10 mouse cellular contexts compared by ENCODE assay signal in genomic region chrX:162717837-162718236, GRCm38 (mm10). TPM values are rescaled to one million over a fixed set of nuclear protein-coding genes. Genes with fewer than 3 reads are reported as not detected.
DNase-seq lines count a peak whose midpoint lies in the region; ATAC-seq and TF ChIP-seq lines count a peak whose summit lies in the region.
"Had no signal": no experiment of that assay in that cellular context is flagged by ENCODE, and none has a peak within 500 bp of the region (broad histone marks: within the 10 kb centered on the region; RNA-seq: fewer than 3 reads in every experiment).

No protein-coding gene starts in this region.

- no peak for TF ChIP-seq EP300 in lung, postnatal 0 days (IDR thresholded peaks at IDR 0.05)

- no peak overlapping the region for H3K27ac ChIP-seq in embryonic facial prominence, embryonic 10.5 days (replicated peaks)
- no peak overlapping the region for H3K27ac ChIP-seq in lung, postnatal 0 days (ENCODE audit: low read length)
- H3K27ac ChIP-seq: heart, embryonic 15.5 days; neural tube, embryonic 12.5 days had no signal

- H3K4me3 ChIP-seq in embryonic facial prominence, embryonic 10.5 days = no peak overlapping the region
- no peak overlapping the region for H3K4me3 ChIP-seq in lung, postnatal 0 days (ENCODE audit: low read depth, low read length)
- H3K4me3 ChIP-seq: heart, embryonic 15.5 days; neural tube, embryonic 12.5 days had no signal

- peak; percentile 69 for TF ChIP-seq CTCF in lung, postnatal 0 days (IDR thresholded peaks at IDR 0.05)

- H3K36me3 ChIP-seq in embryonic facial prominence, embryonic 10.5 days (replicated peaks) = no peaks in the 10 kb centered on the region
- H3K36me3 ChIP-seq in lung, postnatal 0 days (ENCODE audit: insufficient read depth, low read length) = no peaks in the 10 kb centered on the region
- H3K36me3 ChIP-seq: heart, embryonic 15.5 days; neural tube, embryonic 12.5 days had no signal

- H3K9me3 ChIP-seq in embryonic facial prominence, embryonic 10.5 days = no peaks in the 10 kb centered on the region
- no peaks in the 10 kb centered on the region for H3K9me3 ChIP-seq in lung, postnatal 0 days (ENCODE audit: low read length)
- H3K9me3 ChIP-seq: heart, embryonic 15.5 days; neural tube, embryonic 12.5 days had no signal

- WGBS in embryonic facial prominence, embryonic 10.5 days = 30% methylated on average over 5 of the region's 5 CpGs
- 30% methylated on average over 5 of the region's 5 CpGs for WGBS in lung, postnatal 0 days

- H3K9ac ChIP-seq in lung, postnatal 0 days (replicated peaks; ENCODE audit: low read depth) = no peak overlapping the region
- H3K9ac ChIP-seq: heart, embryonic 15.5 days; neural tube, embryonic 12.5 days had no signal

- H3K27me3 ChIP-seq in embryonic facial prominence, embryonic 10.5 days (replicated peaks; ENCODE audit: low read depth, poor library complexity, severe bottlenecking) = no peaks in the 10 kb centered on the region; the same call in 1 of the 2 replicates
- no peaks in the 10 kb centered on the region for H3K27me3 ChIP-seq in lung, postnatal 0 days (replicated peaks; ENCODE audit: insufficient read depth, low read length)
- H3K27me3 ChIP-seq: heart, embryonic 15.5 days; neural tube, embryonic 12.5 days had no signal

- ATAC-seq in frontal cortex, adult (ENCODE audit: low TSS enrichment) = peak; percentile 88
- ATAC-seq in lung, postnatal 0 days = peak; percentile 43; the same call in 1 of the 2 replicates

- no peak for DNase-seq in frontal cortex, postnatal 10 days (ENCODE audit: low spot score in 2 of 2)
- DNase-seq in B cell, adult 2 months = peak; percentile 57 to 59
- DNase-seq in adrenal gland, postnatal 14 days = peak; percentile 70
- peak; percentile 52 for DNase-seq in embryonic facial prominence, embryonic 10.5 days (ENCODE audit: low spot score)
- peak; percentile 64 for DNase-seq in kidney, adult 9 months
- DNase-seq in lung, postnatal 0 days (ENCODE audit: low spot score) = peak; percentile 60
- DNase-seq in spleen, postnatal 4 days (ENCODE audit: low spot score in 2 of 2) = peak; percentile 47 to 70

- H3K4me2 ChIP-seq in lung, postnatal 0 days (replicated peaks; ENCODE audit: low read depth, low read length) = no peak overlapping the region
- H3K4me2 ChIP-seq: heart, embryonic 15.5 days; neural tube, embryonic 12.5 days had no signal

- no peaks in the 10 kb centered on the region for H3K4me1 ChIP-seq in embryonic facial prominence, embryonic 10.5 days
- no peaks in the 10 kb centered on the region for H3K4me1 ChIP-seq in lung, postnatal 0 days (ENCODE audit: insufficient read depth, low read depth, low read length)
- H3K4me1 ChIP-seq: heart, embryonic 15.5 days; neural tube, embryonic 12.5 days had no signal

RNA-seq across cellular contexts. Expression of gene Rbbp7, which starts 42.4 kb away (rescaled TPM):
- total RNA-seq in adrenal gland, postnatal 14 days (2021) = 168 and 178 TPM in 2 replicates
- polyA plus RNA-seq in embryonic facial prominence, embryonic 10.5 days (2016; fragmentation: Nextera tagmentation; extraction: Ambion mirVana) = 414 and 415 TPM in 2 replicates
- polyA plus RNA-seq in lung, postnatal 0 days (2015; fragmentation: Nextera tagmentation; extraction: Ambion mirVana) = 193 and 201 TPM in 2 replicates

Comparison
In these comparisons a context has a peak if more than half of its experiments do, and no peak if none do; other contexts are left out.
1. DNase-seq: peak in B cell, adult 2 months (2 of 2), adrenal gland, postnatal 14 days (single experiment), embryonic facial prominence, embryonic 10.5 days (single experiment), kidney, adult 9 months (single experiment), lung, postnatal 0 days (single experiment) and spleen, postnatal 4 days (2 of 2); none in frontal cortex, postnatal 10 days (0 of 2).